Mouse (Mus musculus) embryonic fibroblast, embryonic 13.5 days (primary cell): ENCODE data around the gene Figla.
"Not testable (repeated sequence)": the region's sequence is repeated elsewhere in the genome, so short reads cannot be mapped to it uniquely, and the experiment has no call there.

Experiments
- CTCF ChIP-seq: IDR thresholded peaks from 2 replicates; pipeline ENCODE4 v1.5.1; 2011; ENCODE audit warnings: mild to moderate bottlenecking, control low read depth, low read length, moderate library complexity, borderline replicate concordance; ENCODE audit not compliant: insufficient read depth
- POLR2A ChIP-seq: IDR thresholded peaks from 2 replicates; pipeline ENCODE4 v1.6.1; 2011; ENCODE audit warnings: low read depth, mild to moderate bottlenecking, control low read depth, low read length, moderate library complexity

GRCm38 (mm10) chr6:85990774-85991173 is 25.2 kb upstream of the Figla start:
- not testable (repeated sequence) for TF ChIP-seq CTCF, POLR2A
